In the genomic region with DNA sequence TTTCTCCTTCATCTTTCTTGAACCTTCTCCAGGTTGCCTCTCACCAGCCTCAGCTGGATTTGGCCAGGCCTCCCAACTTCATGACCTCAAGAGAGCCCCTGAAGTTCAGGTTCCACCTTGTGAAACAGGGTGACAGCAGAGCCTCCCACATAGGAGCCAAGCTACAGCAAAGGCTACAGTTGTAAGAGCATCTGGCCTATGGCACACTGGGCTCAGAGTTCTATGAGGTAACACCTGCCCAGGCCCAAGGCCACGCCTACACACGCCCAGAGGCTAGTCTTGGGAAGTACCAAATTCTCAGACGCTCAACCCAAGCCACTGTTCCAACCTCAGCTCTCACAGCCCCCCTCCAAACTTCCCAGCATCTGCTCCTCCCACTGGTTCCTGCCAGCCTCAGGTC, we compare ENCODE assay signal across 26 mouse cellular contexts. TPM values are rescaled to one million over a fixed set of nuclear protein-coding genes. Genes with fewer than 3 reads are reported as not detected.
A peak's percentile ranks its signal among the peaks of the same experiment; 100 is the strongest.
DNase-seq lines count a peak whose midpoint lies in the region; ATAC-seq and TF ChIP-seq lines count a peak whose summit lies in the region.
"Had no signal": no experiment of that assay in that cellular context is flagged by ENCODE, and none has a peak within 500 bp of the region (broad histone marks: within the 10 kb centered on the region; RNA-seq: fewer than 3 reads in every experiment).

No protein-coding gene starts in this region.

- H3K27me3 ChIP-seq in testis, adult 2 months (ENCODE audit: control insufficient read depth, insufficient read depth, low read length) = peaks cover 2% of the 10 kb centered on the region
- H3K27me3 ChIP-seq: embryonic facial prominence, embryonic 13.5 days; forebrain, embryonic 15.5 days; heart, embryonic 13.5 days; lung, embryonic 15.5 days; midbrain, embryonic 12.5 days had no signal

- peaks cover 3% of the 10 kb centered on the region for H3K4me1 ChIP-seq in testis, adult 2 months (ENCODE audit: control insufficient read depth, insufficient read depth, low read length)

- peak; percentile 45 for DNase-seq in adrenal gland, postnatal 14 days
- DNase-seq in adrenal gland, adult 8-10 months = no peak
- DNase-seq in testis, postnatal 10 days (ENCODE audit: low spot score) = no peak
- peak; percentile 92 for DNase-seq in fat pad, adult 2 months (ENCODE audit: extremely low read depth, low read depth, low spot score)
- DNase-seq in thymus, postnatal 25 days = no peak
- DNase-seq in right cerebral cortex, adult 18-20 months = no peak
- DNase-seq: cerebellum, adult 9-11 months; heart, postnatal 36 days; kidney, adult 8-10 months; kidney, postnatal 25 days; liver, embryonic 13.5 days had no signal

- H3K4me3 ChIP-seq in testis, adult 2 months (ENCODE audit: control insufficient read depth, low read depth, low read length) = peak overlapping the region; percentile 40
- H3K4me3 ChIP-seq: embryonic facial prominence, embryonic 13.5 days; forebrain, embryonic 15.5 days; heart, embryonic 13.5 days; left cerebral cortex, adult 2 months; limb, embryonic 10.5 days; liver, embryonic 13.5 days; lung, embryonic 15.5 days; midbrain, embryonic 12.5 days had no signal

- TF ChIP-seq CTCF in testis, adult 2 months (IDR thresholded peaks at IDR 0.05; ENCODE audit: control insufficient read depth, insufficient read depth, insufficient replicate concordance, low read depth, low read length) = no peak

- H3K27ac ChIP-seq in testis, adult 2 months (ENCODE audit: control insufficient read depth, insufficient read depth, low read depth, low read length) = no peak overlapping the region
- H3K27ac ChIP-seq: embryonic facial prominence, embryonic 13.5 days; forebrain, embryonic 15.5 days; heart, embryonic 13.5 days; hindbrain, embryonic 14.5 days; limb, embryonic 10.5 days; liver, embryonic 13.5 days; lung, embryonic 15.5 days; midbrain, embryonic 12.5 days had no signal

- no peaks in the 10 kb centered on the region for H3K36me3 ChIP-seq in testis, adult 2 months (ENCODE audit: control insufficient read depth, insufficient read depth, low read length)
- H3K36me3 ChIP-seq: embryonic facial prominence, embryonic 13.5 days; forebrain, embryonic 15.5 days; heart, embryonic 13.5 days; limb, embryonic 10.5 days; liver, embryonic 13.5 days; lung, embryonic 15.5 days; midbrain, embryonic 12.5 days had no signal

- no peak for ATAC-seq in activated CD4-positive, CD25-positive, alpha-beta regulatory T cell, adult 4 months
- ATAC-seq: forebrain, embryonic 15.5 days had no signal

- no peak; the same call in 1 of the 2 replicates for TF ChIP-seq POLR2A in testis, adult 2 months (IDR thresholded peaks at IDR 0.05; ENCODE audit: control insufficient read depth, low read depth, low read length)

RNA-seq across cellular contexts. Expression of a gene that starts 5.5 kb away (rescaled TPM):
- total RNA-seq in adrenal gland, postnatal 14 days (2021) = 24.9 and 32.2 TPM in 2 replicates
- total RNA-seq in adrenal gland, adult 8-10 months (2022) = 10 to 100 TPM; 36.8 to 56.2 (median 47.5) TPM
- 29.2 and 36.8 TPM in 2 replicates for polyA plus RNA-seq in testis, adult 2 months (2012; rRNA removed)
- polyA plus RNA-seq in activated CD4-positive, CD25-positive, alpha-beta regulatory T cell, adult 4 months (2017; shearing (Covaris generic)) = 1 to 10 TPM; 1.2 TPM

RNA-seq across cellular contexts. Expression of a gene that starts 34.1 kb away (rescaled TPM):
- total RNA-seq in adrenal gland, postnatal 14 days (2021) = not detected in 2 replicates
- not detected for total RNA-seq in adrenal gland, adult 8-10 months (2022)
- 1.1 and 1.2 TPM in 2 replicates for polyA plus RNA-seq in testis, adult 2 months (2012; rRNA removed)
- polyA plus RNA-seq in activated CD4-positive, CD25-positive, alpha-beta regulatory T cell, adult 4 months (2017; shearing (Covaris generic)) = not detected
- total RNA-seq: gastrocnemius, postnatal 4 days; heart, postnatal 36 days; left cerebral cortex, adult 2 months; megakaryocyte progenitor cell, adult 5-6 weeks; MEL; monocyte, adult 5-6 weeks had no signal
- polyA plus RNA-seq: limb, embryonic 10.5 days; liver, embryonic 13.5 days; neural tube, embryonic 11.5 days had no signal

RNA-seq across cellular contexts. Expression of a gene that starts 45.9 kb away (rescaled TPM):
- total RNA-seq in adrenal gland, postnatal 14 days (2021) = 12.6 and 15.5 TPM in 2 replicates
- 10 to 100 TPM; 12.6 to 17.2 (median 15.2) TPM for total RNA-seq in adrenal gland, adult 8-10 months (2022)
- polyA plus RNA-seq in testis, adult 2 months (2012; rRNA removed) = 54.2 and 55.9 TPM in 2 replicates
- 10 to 100 TPM; 33.0 to 39.2 TPM for polyA plus RNA-seq in activated CD4-positive, CD25-positive, alpha-beta regulatory T cell, adult 4 months (2017; shearing (Covaris generic))

RNA-seq across cellular contexts. Expression of a gene that starts 59.7 kb away (rescaled TPM):
- 30.9 and 33.1 TPM in 2 replicates for total RNA-seq in adrenal gland, postnatal 14 days (2021)
- 10 to 100 TPM; 38.0 to 43.1 (median 41.5) TPM for total RNA-seq in adrenal gland, adult 8-10 months (2022)
- 27.3 and 28.1 TPM in 2 replicates for polyA plus RNA-seq in testis, adult 2 months (2012; rRNA removed)
- polyA plus RNA-seq in activated CD4-positive, CD25-positive, alpha-beta regulatory T cell, adult 4 months (2017; shearing (Covaris generic)) = 10 to 100 TPM; 22.9 to 24.2 TPM

Comparison
In these comparisons a context has a peak if more than half of its experiments do, and no peak if none do; other contexts are left out.
1. DNase-seq: peak in adrenal gland, postnatal 14 days (single experiment) and fat pad, adult 2 months (single experiment); none in adrenal gland, adult 8-10 months (single experiment), testis, postnatal 10 days (single experiment), thymus, postnatal 25 days (single experiment) and right cerebral cortex, adult 18-20 months (single experiment).